Mouse (Mus musculus) neural tube, embryonic 14.5 days (tissue): Measurements from ENCODE around the gene Naaladl2. TPM values are rescaled to one million over a fixed set of nuclear protein-coding genes. Genes with fewer than 3 reads are reported as not detected.
A peak's percentile ranks its signal among the peaks of the same experiment; 100 is the strongest.
"Not testable (repeated sequence)": the region's sequence is repeated elsewhere in the genome, so short reads cannot be mapped to it uniquely, and the experiment has no call there.

Experiments used
- ATAC-seq: fragments of 200-750 bp; cut with Nextera tagmentation; 2 replicates; pipeline ENCODE4 v1.8.0; 2017; ENCODE audit warnings: low read depth, mild to moderate bottlenecking, moderate TSS enrichment, moderate library complexity
- H3K27ac ChIP-seq: fragments of 300-500 bp; sonication (generic); 2 replicates; pipeline ENCODE4 v1.5.1; 2014; ENCODE audit warnings: low read depth, mild to moderate bottlenecking, control low read depth, low read length, moderate library complexity, mixed read lengths
- H3K27me3 ChIP-seq: fragments of 300-500 bp; sonication (generic); 2 replicates; pipeline ENCODE4 v1.6.1; 2014; ENCODE audit warnings: low read length; ENCODE audit not compliant: control insufficient read depth, insufficient read depth
- H3K36me3 ChIP-seq: fragments of 300-500 bp; sonication (generic); 2 replicates; pipeline ENCODE4 v1.6.1; 2014; ENCODE audit warnings: low read length, mixed read lengths; ENCODE audit not compliant: control insufficient read depth, insufficient read depth
- H3K4me1 ChIP-seq: fragments of 300-500 bp; sonication (generic); 2 replicates; pipeline ENCODE4 v1.6.1; 2014; ENCODE audit warnings: low read length; ENCODE audit not compliant: control insufficient read depth, insufficient read depth
- H3K4me2 ChIP-seq: fragments of 300-500 bp; sonication (generic); 2 replicates; pipeline ENCODE4 v1.6.1; 2014; ENCODE audit warnings: mild to moderate bottlenecking, low read depth, low read length, control low read depth
- H3K4me3 ChIP-seq: fragments of 300-500 bp; sonication (generic); 2 replicates; pipeline ENCODE4 v1.5.1; 2014; ENCODE audit warnings: low read depth, low read length, control low read depth, mixed read lengths
- H3K9ac ChIP-seq: fragments of 300-500 bp; sonication (generic); replicated peaks from 2 replicates; pipeline ENCODE4 v1.6.1; 2014; ENCODE audit warnings: low read depth, mild to moderate bottlenecking, control low read depth, low read length, mixed read lengths
- H3K9me3 ChIP-seq: fragments of 300-500 bp; sonication (generic); 2 replicates; pipeline ENCODE4 v1.6.1; 2016; ENCODE audit warnings: low read length; ENCODE audit not compliant: control insufficient read depth
- WGBS: fragments of 180-500 bp; shearing (Covaris S2); extraction: QIAGEN DNeasy Blood & Tissue Kit; methylation state at CpG from one replicate; pipeline ENCODE4 v1.1.7; 2014; 5-methylcytosine and 5-hydroxymethylcytosine counted together
- polyA plus RNA-seq: library from polyadenylated mRNA; unstranded; fragments of >200 nt; fragmentation: Nextera tagmentation; extraction: Ambion mirVana; gene quantifications from 2 replicates; pipeline ENCODE4 v1.2.1, GENCODE M21; 2014

Naaladl2 gene
- polyA plus RNA-seq, 1 experiment from 2014 or later, result 0.58 TPM

DNA sequence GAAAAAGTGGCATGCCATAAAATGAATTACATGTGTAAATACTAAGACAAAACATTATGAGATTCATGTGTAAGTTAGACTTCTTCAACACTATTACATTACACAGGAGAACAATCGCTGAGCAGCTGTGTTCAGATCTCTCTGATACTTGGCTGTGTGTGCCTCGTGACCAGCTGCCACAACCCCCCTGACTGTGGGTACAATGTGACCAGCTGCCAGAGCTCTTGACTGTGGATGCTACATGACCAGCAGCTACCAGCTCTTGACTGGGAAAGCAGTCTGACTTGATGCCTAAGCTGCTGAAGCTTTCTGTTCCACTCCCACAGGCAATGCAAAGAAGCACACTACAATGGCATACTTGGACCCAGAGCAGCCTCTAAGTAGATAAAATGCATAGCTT lies 789.1 kb downstream of the Naaladl2 start:
- H3K9me3 ChIP-seq, result no peaks in the 10 kb centered on the region
- no peaks in the 10 kb centered on the region for H3K4me1 ChIP-seq
- H3K27me3 ChIP-seq, result no peaks in the 10 kb centered on the region
- H3K36me3 ChIP-seq, result no peaks in the 10 kb centered on the region
- no peak overlapping the region for H3K4me2 ChIP-seq
- no peak overlapping the region for H3K27ac ChIP-seq
- no peak overlapping the region for H3K4me3 ChIP-seq
- ATAC-seq, result peak; percentile 66; the same call in 1 of the 2 replicates
- WGBS, result 67% methylated on average over 2 of the region's 2 CpGs
- H3K9ac ChIP-seq, result no peak overlapping the region

GRCm38 (mm10) chr3:24321489-24322405 lies 822.3 kb downstream of the Naaladl2 start:
- Histone ChIP-seq H3K4me2 (no peak overlapping the region), H3K36me3 (no peaks in the 10 kb centered on the region), H3K9me3 (no peaks in the 10 kb centered on the region), H3K27me3 (no peaks in the 10 kb centered on the region), H3K9ac (no peak overlapping the region), H3K4me1 (no peaks in the 10 kb centered on the region), H3K4me3 (no peak overlapping the region), H3K27ac (no peak overlapping the region)
- 79% methylated on average over 11 of the region's 11 CpGs for WGBS
- no peak for ATAC-seq

- no peaks in the 10 kb centered on the region for H3K9me3 ChIP-seq
- ATAC-seq, result no peak
- WGBS, result 72% methylated on average over 4 of the region's 4 CpGs
- H3K4me3 ChIP-seq, result no peak overlapping the region
- H3K9ac ChIP-seq, result no peak overlapping the region
- no peaks in the 10 kb centered on the region for H3K36me3 ChIP-seq
- no peak overlapping the region for H3K4me2 ChIP-seq
- no peak overlapping the region for H3K27ac ChIP-seq
- no peaks in the 10 kb centered on the region for H3K27me3 ChIP-seq
- H3K4me1 ChIP-seq, result no peaks in the 10 kb centered on the region
Observed at GRCm38 (mm10) chr3:24314658-24315297, 829.3 kb downstream of the Naaladl2 start.

GRCm38 (mm10) chr3:24225418-24225817 lies 918.6 kb downstream of the Naaladl2 start:
- Histone ChIP-seq H3K9ac (no peak overlapping the region), H3K4me3 (no peak overlapping the region), H3K27me3 (no peaks in the 10 kb centered on the region), H3K4me2 (no peak overlapping the region), H3K36me3 (no peaks in the 10 kb centered on the region), H3K27ac (no peak overlapping the region), H3K9me3 (no peaks in the 10 kb centered on the region), H3K4me1 (no peaks in the 10 kb centered on the region)
- ATAC-seq, result no peak
- WGBS, result 92% methylated on average over 2 of the region's 2 CpGs

DNA sequence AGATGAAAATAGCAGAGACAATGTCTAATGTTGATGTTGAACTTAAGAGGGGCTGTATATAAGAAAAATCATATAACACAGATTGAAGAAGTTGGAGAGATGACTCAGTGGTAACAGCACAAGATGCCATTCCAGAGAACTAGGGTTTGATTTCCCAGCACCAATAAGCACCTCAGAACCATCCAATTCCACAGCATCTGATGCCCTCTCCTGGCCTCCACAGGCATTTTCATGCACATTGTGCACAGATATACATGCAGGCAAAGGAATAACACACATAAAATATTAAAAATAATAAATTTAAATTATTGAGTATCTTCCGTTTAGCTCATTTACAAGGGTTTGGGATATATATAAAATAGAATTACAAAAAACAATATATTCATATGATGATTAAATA lies 926.6 kb downstream of the Naaladl2 start:
- no peak for ATAC-seq
- Histone ChIP-seq H3K27ac (no peak overlapping the region), H3K9me3 (no peaks in the 10 kb centered on the region), H3K9ac (no peak overlapping the region), H3K36me3 (no peaks in the 10 kb centered on the region), H3K4me2 (no peak overlapping the region), H3K4me3 (no peak overlapping the region), H3K4me1 (no peaks in the 10 kb centered on the region), H3K27me3 (no peaks in the 10 kb centered on the region)
- WGBS, result 85% methylated on average over 1 of the region's 1 CpGs

DNA sequence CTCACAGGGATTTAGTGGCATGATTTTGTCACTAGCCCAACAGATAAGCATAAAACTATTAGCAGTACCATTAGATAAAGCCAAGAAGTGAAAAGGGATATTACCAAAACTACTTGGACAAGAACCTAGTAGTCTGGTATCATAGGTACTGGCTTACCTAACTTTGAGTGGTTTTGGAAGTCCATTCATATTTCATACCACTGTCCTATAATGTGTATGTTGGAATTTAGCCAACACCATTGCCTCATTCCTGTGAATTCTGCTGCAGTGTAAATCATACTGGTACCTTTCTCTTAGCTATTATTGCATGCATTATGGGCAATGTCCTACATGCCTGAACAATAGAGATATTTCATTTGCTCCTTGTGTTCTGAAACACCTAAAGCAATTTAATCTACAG lies 977.5 kb downstream of the Naaladl2 start:
- Histone ChIP-seq H3K4me2 (no peak overlapping the region), H3K4me1 (no peaks in the 10 kb centered on the region), H3K9me3 (no peaks in the 10 kb centered on the region), H3K36me3 (no peaks in the 10 kb centered on the region), H3K27ac (no peak overlapping the region), H3K9ac (no peak overlapping the region), H3K4me3 (no peak overlapping the region), H3K27me3 (no peaks in the 10 kb centered on the region)
- no peak for ATAC-seq

- Histone ChIP-seq H3K27ac (no peak overlapping the region), H3K4me1 (no peaks in the 10 kb centered on the region), H3K4me3 (no peak overlapping the region), H3K9me3 (no peaks in the 10 kb centered on the region), H3K9ac (no peak overlapping the region), H3K27me3 (no peaks in the 10 kb centered on the region), H3K4me2 (no peak overlapping the region), H3K36me3 (no peaks in the 10 kb centered on the region)
- no peak for ATAC-seq
Observed at GRCm38 (mm10) chr3:24163992-24164391, 980.1 kb downstream of the Naaladl2 start.

DNA sequence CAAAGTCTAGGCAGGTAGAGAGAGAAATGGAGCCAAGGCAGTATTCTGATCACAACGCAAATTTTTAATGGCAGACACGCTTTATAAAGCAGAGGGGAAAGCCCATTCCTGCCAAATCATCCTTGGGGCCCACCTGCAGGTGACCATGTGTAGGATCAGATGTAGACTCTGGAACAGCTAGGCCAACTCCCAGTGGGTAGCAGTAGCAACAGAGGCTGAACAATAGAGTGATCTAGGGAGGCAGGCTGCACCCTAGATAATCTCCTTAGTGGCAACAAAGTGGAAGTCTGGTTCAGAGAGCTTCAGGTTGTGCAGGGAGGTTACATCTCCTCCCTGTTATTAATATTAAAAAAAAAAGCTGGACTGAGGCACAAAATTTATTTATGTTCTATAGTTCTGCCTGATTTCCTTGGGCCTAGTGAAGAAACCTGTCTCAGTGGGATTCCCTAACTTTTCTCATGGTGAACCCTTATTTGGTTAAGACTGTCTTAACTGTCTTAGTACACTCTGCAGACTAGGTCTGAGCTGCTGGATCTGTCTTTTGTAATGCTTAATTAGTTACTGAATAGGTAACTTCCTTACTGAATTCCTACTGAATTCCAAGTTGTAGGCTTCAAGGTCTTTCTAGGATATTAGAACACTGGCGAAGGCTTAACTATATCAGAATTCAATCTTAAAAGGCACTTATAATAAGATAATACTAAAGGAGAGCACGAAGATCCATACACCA lies 992.8 kb downstream of the Naaladl2 start:
- not testable (repeated sequence) for H3K4me2 ChIP-seq, H3K36me3 ChIP-seq, H3K9ac ChIP-seq, H3K9me3 ChIP-seq, H3K27me3 ChIP-seq, H3K4me3 ChIP-seq, H3K27ac ChIP-seq, ATAC-seq, H3K4me1 ChIP-seq
- WGBS, result 85% methylated on average over 4 of the region's 4 CpGs

- WGBS, result 96% methylated on average over 1 of the region's 1 CpGs
- H3K27me3 ChIP-seq, result no peaks in the 10 kb centered on the region
- H3K4me2 ChIP-seq, result no peak overlapping the region
- ATAC-seq, result no peak
- H3K36me3 ChIP-seq, result no peaks in the 10 kb centered on the region
- H3K4me3 ChIP-seq, result no peak overlapping the region
- H3K27ac ChIP-seq, result no peak overlapping the region
- no peaks in the 10 kb centered on the region for H3K9me3 ChIP-seq
- H3K9ac ChIP-seq, result no peak overlapping the region
- H3K4me1 ChIP-seq, result no peaks in the 10 kb centered on the region
Observed at GRCm38 (mm10) chr3:24142808-24143207, 1001.3 kb downstream of the Naaladl2 start.
